In genomic region chr9:45421209-45421608, GRCm38 (mm10) we compare ENCODE assay signal across 9 mouse cellular contexts. TPM values are rescaled to one million over a fixed set of nuclear protein-coding genes. Genes with fewer than 3 reads are reported as not detected.
A peak's percentile ranks its signal among the peaks of the same experiment; 100 is the strongest.
DNase-seq lines count a peak whose midpoint lies in the region; ATAC-seq and TF ChIP-seq lines count a peak whose summit lies in the region.
"Had no signal": no experiment of that assay in that cellular context is flagged by ENCODE, and none has a peak within 500 bp of the region (broad histone marks: within the 10 kb centered on the region; RNA-seq: fewer than 3 reads in every experiment).

No protein-coding gene starts in this region.

- intact Hi-C loops in heart, postnatal 14 days (cut with DNase I) = no loop called here

- H3K4me2 ChIP-seq in hindbrain, postnatal 0 days (ENCODE audit: low read depth, low read length) = no peak overlapping the region
- no peak overlapping the region for H3K4me2 ChIP-seq in hindbrain, embryonic 14.5 days (replicated peaks)
- H3K4me2 ChIP-seq in midbrain, postnatal 0 days (ENCODE audit: low read depth, low read length, poor library complexity, severe bottlenecking) = no peak overlapping the region
- no peak overlapping the region for H3K4me2 ChIP-seq in midbrain, embryonic 16.5 days (ENCODE audit: low read length)
- H3K4me2 ChIP-seq: lung, embryonic 15.5 days had no signal

- no peaks in the 10 kb centered on the region for H3K27me3 ChIP-seq in hindbrain, postnatal 0 days (ENCODE audit: insufficient read depth, low read length)
- no peaks in the 10 kb centered on the region for H3K27me3 ChIP-seq in hindbrain, embryonic 14.5 days (ENCODE audit: control insufficient read depth, insufficient read depth, low read length)
- no peaks in the 10 kb centered on the region for H3K27me3 ChIP-seq in midbrain, postnatal 0 days (ENCODE audit: insufficient read depth, low read length)
- no peaks in the 10 kb centered on the region for H3K27me3 ChIP-seq in midbrain, embryonic 16.5 days (ENCODE audit: control insufficient read depth, insufficient read depth, low read depth, low read length)

- H3K9ac ChIP-seq in hindbrain, postnatal 0 days (replicated peaks; ENCODE audit: low read length) = no peak overlapping the region
- H3K9ac ChIP-seq in hindbrain, embryonic 14.5 days = no peak overlapping the region
- no peak overlapping the region for H3K9ac ChIP-seq in midbrain, postnatal 0 days (replicated peaks; ENCODE audit: low read length, poor library complexity, severe bottlenecking)
- H3K9ac ChIP-seq in midbrain, embryonic 16.5 days (ENCODE audit: low read depth, low read length) = no peak overlapping the region
- H3K9ac ChIP-seq: lung, embryonic 15.5 days had no signal

- H3K4me3 ChIP-seq in hindbrain, postnatal 0 days (ENCODE audit: low read length) = no peak overlapping the region
- no peak overlapping the region for H3K4me3 ChIP-seq in hindbrain, embryonic 14.5 days (replicated peaks; ENCODE audit: low read length)
- H3K4me3 ChIP-seq in midbrain, postnatal 0 days (ENCODE audit: low read depth, low read length) = no peak overlapping the region
- no peak overlapping the region for H3K4me3 ChIP-seq in midbrain, embryonic 16.5 days (ENCODE audit: low read depth, low read length)
- H3K4me3 ChIP-seq: lung, embryonic 15.5 days had no signal

- 63% methylated on average over 8 of the region's 8 CpGs for WGBS in hindbrain, postnatal 0 days
- WGBS in hindbrain, embryonic 14.5 days = 61% methylated on average over 8 of the region's 8 CpGs
- 67% methylated on average over 8 of the region's 8 CpGs for WGBS in midbrain, postnatal 0 days
- 64% methylated on average over 8 of the region's 8 CpGs for WGBS in midbrain, embryonic 16.5 days

- H3K27ac ChIP-seq in hindbrain, postnatal 0 days = no peak overlapping the region
- H3K27ac ChIP-seq in hindbrain, embryonic 14.5 days = no peak overlapping the region
- no peak overlapping the region for H3K27ac ChIP-seq in midbrain, postnatal 0 days (ENCODE audit: low read depth, low read length)
- no peak overlapping the region for H3K27ac ChIP-seq in midbrain, embryonic 16.5 days (ENCODE audit: low read length)
- H3K27ac ChIP-seq: lung, embryonic 15.5 days had no signal

- ATAC-seq in hindbrain, postnatal 0 days = no peak
- ATAC-seq in hindbrain, embryonic 14.5 days (ENCODE audit: low FRiP score) = no peak
- no peak for ATAC-seq in midbrain, postnatal 0 days (ENCODE audit: low FRiP score)
- no peak for ATAC-seq in midbrain, embryonic 16.5 days
- ATAC-seq in granulocyte monocyte progenitor cell, adult 5-6 weeks (replicated peaks; ENCODE audit: poor library complexity, severe bottlenecking) = no peak

- H3K4me1 ChIP-seq in hindbrain, postnatal 0 days (ENCODE audit: insufficient read depth, low read length) = no peaks in the 10 kb centered on the region
- H3K4me1 ChIP-seq in hindbrain, embryonic 14.5 days (replicated peaks; ENCODE audit: control insufficient read depth, insufficient read depth, low read length) = no peaks in the 10 kb centered on the region
- no peaks in the 10 kb centered on the region for H3K4me1 ChIP-seq in midbrain, postnatal 0 days (ENCODE audit: insufficient read depth, low read length)
- H3K4me1 ChIP-seq in midbrain, embryonic 16.5 days (ENCODE audit: control insufficient read depth, insufficient read depth, low read length) = no peaks in the 10 kb centered on the region; the same call in 1 of the 2 replicates
- H3K4me1 ChIP-seq: lung, embryonic 15.5 days had no signal

- peak; percentile 65 for TF ChIP-seq CTCF in hindbrain, postnatal 0 days (IDR thresholded peaks at IDR 0.05; ENCODE audit: low read depth)
- peak; percentile 64 for TF ChIP-seq CTCF in midbrain, postnatal 0 days (IDR thresholded peaks at IDR 0.05)

- H3K36me3 ChIP-seq in hindbrain, postnatal 0 days (ENCODE audit: insufficient read depth, low read length) = no peaks in the 10 kb centered on the region
- no peaks in the 10 kb centered on the region for H3K36me3 ChIP-seq in hindbrain, embryonic 14.5 days (replicated peaks; ENCODE audit: control insufficient read depth, insufficient read depth)
- H3K36me3 ChIP-seq in midbrain, postnatal 0 days (ENCODE audit: insufficient read depth, low read length) = no peaks in the 10 kb centered on the region
- no peaks in the 10 kb centered on the region for H3K36me3 ChIP-seq in midbrain, embryonic 16.5 days (ENCODE audit: control insufficient read depth, insufficient read depth, low read length)
- H3K36me3 ChIP-seq: lung, embryonic 15.5 days had no signal

- peak; percentile 59 for DNase-seq in hindbrain, postnatal 0 days (ENCODE audit: low spot score)
- no peak for DNase-seq in hindbrain, embryonic 14.5 days (ENCODE audit: low spot score)
- DNase-seq in midbrain, postnatal 0 days (ENCODE audit: low spot score) = no peak
- DNase-seq in ZHBTc4 (ENCODE audit: low read depth, low spot score) = peak; percentile 84
- peak; percentile 30 for DNase-seq in thymus, postnatal 25 days
- no peak for DNase-seq in heart, postnatal 14 days

- H3K9me3 ChIP-seq in hindbrain, postnatal 0 days (ENCODE audit: low read length) = no peaks in the 10 kb centered on the region
- no peaks in the 10 kb centered on the region for H3K9me3 ChIP-seq in hindbrain, embryonic 14.5 days (ENCODE audit: control insufficient read depth, low read length)
- H3K9me3 ChIP-seq in midbrain, postnatal 0 days (ENCODE audit: low read length) = no peaks in the 10 kb centered on the region
- H3K9me3 ChIP-seq in midbrain, embryonic 16.5 days (replicated peaks; ENCODE audit: control insufficient read depth, low read length, poor library complexity, severe bottlenecking) = no peaks in the 10 kb centered on the region
- H3K9me3 ChIP-seq: lung, embryonic 15.5 days had no signal

RNA-seq across cellular contexts. Expression of gene Dscaml1, which starts 5.2 kb away (rescaled TPM):
- 37.5 and 47.4 TPM in 2 replicates for total RNA-seq in hindbrain, postnatal 0 days (2014; rRNA removed)
- polyA plus RNA-seq in hindbrain, postnatal 0 days (2015; fragmentation: Nextera tagmentation; extraction: Ambion mirVana) = 10.5 and 12.4 TPM in 2 replicates
- polyA plus RNA-seq in hindbrain, embryonic 14.5 days (2014; fragmentation: Nextera tagmentation; extraction: Ambion mirVana) = 13.2 and 15.1 TPM in 2 replicates
- total RNA-seq in midbrain, postnatal 0 days (2014; rRNA removed) = 39.1 and 42.1 TPM in 2 replicates
- 14.4 and 14.6 TPM in 2 replicates for polyA plus RNA-seq in midbrain, postnatal 0 days (2015; fragmentation: Nextera tagmentation; extraction: Ambion mirVana)
- 17.9 and 20.6 TPM in 2 replicates for polyA plus RNA-seq in midbrain, embryonic 16.5 days (2015; fragmentation: Nextera tagmentation; extraction: Ambion mirVana)
- not detected for total RNA-seq in heart, postnatal 14 days (2021)
- not detected in 2 replicates for total RNA-seq in granulocyte monocyte progenitor cell, adult 5-6 weeks (2014; fragmentation: Nextera tagmentation)
- not detected in 2 replicates for total RNA-seq in granulocyte monocyte progenitor cell, adult 5-6 weeks (2017)

RNA-seq across cellular contexts. Expression of gene Fxyd2, which starts 21.7 kb away (rescaled TPM):
- total RNA-seq in hindbrain, postnatal 0 days (2014; rRNA removed) = 17.1 and 18.6 TPM in 2 replicates
- 19.5 and 21.5 TPM in 2 replicates for polyA plus RNA-seq in hindbrain, postnatal 0 days (2015; fragmentation: Nextera tagmentation; extraction: Ambion mirVana)
- 8.8 and 12.7 TPM in 2 replicates for polyA plus RNA-seq in hindbrain, embryonic 14.5 days (2014; fragmentation: Nextera tagmentation; extraction: Ambion mirVana)
- 36.9 and 40.8 TPM in 2 replicates for total RNA-seq in midbrain, postnatal 0 days (2014; rRNA removed)
- 21.0 and 27.4 TPM in 2 replicates for polyA plus RNA-seq in midbrain, postnatal 0 days (2015; fragmentation: Nextera tagmentation; extraction: Ambion mirVana)
- 10.8 and 14.3 TPM in 2 replicates for polyA plus RNA-seq in midbrain, embryonic 16.5 days (2015; fragmentation: Nextera tagmentation; extraction: Ambion mirVana)
- 1 to 10 TPM; 1.5 to 2.3 TPM for total RNA-seq in heart, postnatal 14 days (2021)
- total RNA-seq in granulocyte monocyte progenitor cell, adult 5-6 weeks (2014; fragmentation: Nextera tagmentation) = not detected in 2 replicates
- total RNA-seq in granulocyte monocyte progenitor cell, adult 5-6 weeks (2017) = 1.6 and 2.5 TPM in 2 replicates

RNA-seq across cellular contexts. Expression of gene Fxyd6, which starts 51.2 kb away (rescaled TPM):
- total RNA-seq in hindbrain, postnatal 0 days (2014; rRNA removed) = 461 and 490 TPM in 2 replicates
- 752 and 767 TPM in 2 replicates for polyA plus RNA-seq in hindbrain, postnatal 0 days (2015; fragmentation: Nextera tagmentation; extraction: Ambion mirVana)
- 377 and 410 TPM in 2 replicates for polyA plus RNA-seq in hindbrain, embryonic 14.5 days (2014; fragmentation: Nextera tagmentation; extraction: Ambion mirVana)
- total RNA-seq in midbrain, postnatal 0 days (2014; rRNA removed) = 482 and 524 TPM in 2 replicates
- polyA plus RNA-seq in midbrain, postnatal 0 days (2015; fragmentation: Nextera tagmentation; extraction: Ambion mirVana) = 944 and 984 TPM in 2 replicates
- polyA plus RNA-seq in midbrain, embryonic 16.5 days (2015; fragmentation: Nextera tagmentation; extraction: Ambion mirVana) = 722 and 817 TPM in 2 replicates
- total RNA-seq in heart, postnatal 14 days (2021) = 10 to 100 TPM; 18.2 to 20.9 TPM
- total RNA-seq in granulocyte monocyte progenitor cell, adult 5-6 weeks (2014; fragmentation: Nextera tagmentation) = not detected in 2 replicates
- total RNA-seq in granulocyte monocyte progenitor cell, adult 5-6 weeks (2017) = not detected in 2 replicates

Comparison
In these comparisons a context has a peak if more than half of its experiments do, and no peak if none do; other contexts are left out.
1. DNase-seq: peak in hindbrain, postnatal 0 days (single experiment), ZHBTc4 (single experiment) and thymus, postnatal 25 days (single experiment); none in hindbrain, embryonic 14.5 days (single experiment), midbrain, postnatal 0 days (single experiment) and heart, postnatal 14 days (0 of 2).
2. RNA of gene Dscaml1, which starts 5.2 kb away (total RNA-seq): 37.5 to 47.4 TPM in hindbrain, postnatal 0 days and 39.1 to 42.1 TPM in midbrain, postnatal 0 days; not detected in heart, postnatal 14 days and not detected in granulocyte monocyte progenitor cell, adult 5-6 weeks; every median in the first group is over 10 times any median in the second.
3. RNA of gene Fxyd6, which starts 51.2 kb away (total RNA-seq): 482 to 524 TPM in midbrain, postnatal 0 days and 461 to 490 TPM in hindbrain, postnatal 0 days; 18.2 to 20.9 TPM in heart, postnatal 14 days and not detected in granulocyte monocyte progenitor cell, adult 5-6 weeks; every median in the first group is over 10 times any median in the second.